Mouse (Mus musculus): ENCODE measurements around the gene Itgb1. TPM values are rescaled to one million over a fixed set of nuclear protein-coding genes. Genes with fewer than 3 reads are reported as not detected.

Itgb1 gene
- polyA plus RNA-seq, 1 experiment from 2014 or later: 416 TPM

DNA sequence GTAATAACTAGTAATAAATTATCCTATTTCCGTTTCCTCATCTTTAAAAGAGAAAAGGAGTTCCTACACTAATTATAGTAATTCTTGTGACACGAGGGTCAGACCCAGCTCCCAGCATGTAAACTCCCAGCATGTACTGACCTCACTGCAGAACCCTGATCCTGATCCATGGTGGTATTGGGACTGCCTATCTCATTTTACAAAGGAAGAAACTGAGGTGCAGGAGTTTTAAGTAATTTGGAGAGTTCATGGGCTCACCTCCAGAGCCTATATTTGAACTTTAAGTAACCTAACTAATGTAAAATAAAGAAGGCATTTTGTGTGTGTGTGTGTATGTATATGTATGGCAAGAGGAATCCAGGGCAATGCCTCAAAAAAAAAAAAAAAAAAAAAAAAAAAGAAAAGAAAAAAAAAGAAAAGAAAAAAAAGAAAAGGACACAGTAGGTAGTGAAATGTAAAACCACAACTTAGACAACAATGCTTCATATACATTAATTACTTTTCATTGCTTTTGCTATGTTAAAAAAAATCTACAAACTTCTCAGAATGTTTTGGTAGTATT is 1.1 kb downstream of the Itgb1 start:
- Histone ChIP-seq H3K4me1 (ENCODE audit: control insufficient read depth in 2 of 2, insufficient read depth in 2 of 2, low read length in 2 of 2) (peaks cover 2 to 27% of the 10 kb centered on the region in 2 experiments), H3K4me3 (ENCODE audit: control insufficient read depth in 1 of 2, insufficient read depth in 1 of 2, low read depth in 1 of 2, low read length in 2 of 2) (peak overlapping the region; percentile 73 to 88), H3K4me2 (ENCODE audit: low read length) (peak overlapping the region; percentile 66), H3K27ac (replicated peaks in 1 of 2; ENCODE audit: control insufficient read depth in 1 of 2, insufficient read depth in 1 of 2, low read depth in 2 of 2, low read length in 2 of 2) (peak overlapping the region; percentile 91 to 100), H3K27me3 (ENCODE audit: control insufficient read depth, insufficient read depth, low read length) (no peaks in the 10 kb centered on the region), H3K9me3 (ENCODE audit: control insufficient read depth, low read length) (no peaks in the 10 kb centered on the region), H3K36me3 (ENCODE audit: control insufficient read depth, insufficient read depth, low read length) (no peaks in the 10 kb centered on the region), H3K9ac (ENCODE audit: low read length) (peak overlapping the region; percentile 100)
- 0% methylated on average over 2 of the region's 2 CpGs for WGBS
- ATAC-seq (ENCODE audit: insufficient number of reproducible peaks, insufficient read depth, low FRiP score, low read depth): no peak

DNA sequence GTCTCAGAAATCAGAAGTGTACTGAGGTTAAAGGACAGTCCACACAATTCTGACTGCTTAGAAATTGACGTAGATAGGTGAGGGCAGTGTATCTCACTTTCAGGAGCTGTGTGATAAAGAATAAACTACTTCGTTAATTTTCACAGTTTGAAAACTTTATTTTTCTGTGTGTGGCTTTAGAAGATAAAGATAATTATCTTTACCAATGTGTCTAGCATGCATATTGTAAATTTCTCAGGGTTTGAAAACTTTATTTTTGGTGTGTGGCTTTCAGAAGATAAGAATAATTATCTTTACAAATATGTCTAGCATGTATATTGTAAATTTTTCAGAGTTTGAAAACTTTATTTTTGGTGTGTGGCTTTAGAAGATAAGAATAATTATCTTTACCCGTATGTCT is 3.2 kb downstream of the Itgb1 start:
- WGBS: 46% methylated on average over 3 of the region's 3 CpGs
- no peak overlapping the region; the same call in 1 of the 2 replicates for H3K9ac ChIP-seq (ENCODE audit: low read length)
- no peak overlapping the region for H3K27ac ChIP-seq (replicated peaks in 1 of 2; ENCODE audit: control insufficient read depth in 1 of 2, insufficient read depth in 1 of 2, low read depth in 2 of 2, low read length in 2 of 2)
- H3K9me3 ChIP-seq (ENCODE audit: control insufficient read depth, low read length): no peaks in the 10 kb centered on the region
- H3K4me2 ChIP-seq (ENCODE audit: low read length): peak overlapping the region; percentile 66
- H3K27me3 ChIP-seq (ENCODE audit: control insufficient read depth, insufficient read depth, low read length): no peaks in the 10 kb centered on the region
- no peaks in the 10 kb centered on the region for H3K36me3 ChIP-seq (ENCODE audit: control insufficient read depth, insufficient read depth, low read length)
- ATAC-seq (ENCODE audit: insufficient number of reproducible peaks, insufficient read depth, low FRiP score, low read depth): no peak
- H3K4me1 ChIP-seq (ENCODE audit: control insufficient read depth in 2 of 2, insufficient read depth in 2 of 2, low read length in 2 of 2): peaks cover 2 to 28% of the 10 kb centered on the region in 2 experiments
- no peak overlapping the region for H3K4me3 ChIP-seq (ENCODE audit: control insufficient read depth in 1 of 2, insufficient read depth in 1 of 2, low read depth in 1 of 2, low read length in 2 of 2)

DNA sequence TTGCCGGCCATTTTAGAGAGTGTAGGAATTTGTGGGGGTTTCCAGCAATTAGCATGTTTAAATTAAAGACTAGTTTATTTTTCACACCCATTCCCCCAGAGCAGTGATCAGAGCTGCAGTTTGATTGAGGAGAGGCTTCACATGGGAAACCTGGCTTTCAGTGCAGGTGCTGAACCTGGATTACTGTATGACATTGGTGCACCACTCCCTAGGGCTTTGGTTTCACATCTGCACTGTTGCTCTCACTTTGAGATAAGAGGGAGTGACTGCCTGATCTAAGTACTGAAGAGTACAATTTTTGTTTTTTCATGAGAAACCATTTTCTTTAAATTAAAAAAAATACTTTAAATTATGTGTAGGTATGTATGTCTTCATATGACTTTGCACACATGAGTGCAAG is 4.6 kb downstream of the Itgb1 start:
- ATAC-seq (ENCODE audit: insufficient number of reproducible peaks, insufficient read depth, low FRiP score, low read depth): no peak
- H3K27ac ChIP-seq (replicated peaks in 1 of 2; ENCODE audit: control insufficient read depth in 1 of 2, insufficient read depth in 1 of 2, low read depth in 2 of 2, low read length in 2 of 2): no peak overlapping the region; a peak in 1 of 4 replicates
- no peaks in the 10 kb centered on the region for H3K9me3 ChIP-seq (ENCODE audit: control insufficient read depth, low read length)
- peaks cover 2 to 28% of the 10 kb centered on the region in 2 experiments for H3K4me1 ChIP-seq (ENCODE audit: control insufficient read depth in 2 of 2, insufficient read depth in 2 of 2, low read length in 2 of 2)
- no peak overlapping the region for H3K4me2 ChIP-seq (ENCODE audit: low read length)
- no peak overlapping the region for H3K9ac ChIP-seq (ENCODE audit: low read length)
- H3K4me3 ChIP-seq (ENCODE audit: control insufficient read depth in 1 of 2, insufficient read depth in 1 of 2, low read depth in 1 of 2, low read length in 2 of 2): no peak overlapping the region
- H3K27me3 ChIP-seq (ENCODE audit: control insufficient read depth, insufficient read depth, low read length): no peaks in the 10 kb centered on the region
- H3K36me3 ChIP-seq (ENCODE audit: control insufficient read depth, insufficient read depth, low read length): no peaks in the 10 kb centered on the region
- WGBS: 84% methylated on average over 1 of the region's 1 CpGs

DNA sequence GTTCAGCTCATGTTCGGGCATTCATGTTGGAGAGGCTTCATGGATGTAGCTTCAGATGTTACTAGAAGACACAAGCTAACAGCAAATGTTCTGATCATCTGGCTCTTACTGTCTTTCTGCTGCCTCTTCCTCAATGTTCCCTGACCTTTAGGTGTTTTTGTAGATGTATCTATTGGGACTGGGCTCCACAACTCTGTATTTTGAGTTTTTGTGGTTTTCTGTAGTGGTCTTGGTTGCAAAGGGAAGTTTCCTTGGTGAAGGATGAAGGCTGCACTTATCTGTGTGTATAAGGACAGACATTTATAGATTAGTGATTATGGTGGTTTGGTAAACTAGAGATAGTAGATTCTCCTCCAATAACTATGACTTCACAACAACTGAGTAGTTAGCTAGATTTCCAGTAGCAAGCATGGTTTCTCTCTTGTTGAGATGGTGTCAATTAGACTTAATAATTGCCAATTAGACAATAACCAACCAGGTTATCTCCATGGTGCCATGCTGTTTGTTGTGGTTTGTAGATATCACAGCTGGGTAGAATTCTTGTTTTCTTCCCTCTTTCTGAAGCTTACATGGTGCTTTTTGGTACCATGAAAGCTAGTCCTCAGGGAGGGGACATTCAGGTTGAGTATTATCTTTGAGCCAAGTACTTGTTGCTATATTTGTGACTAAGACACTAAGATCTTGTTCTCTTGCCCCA is 11.4 kb downstream of the Itgb1 start:
- no peaks in the 10 kb centered on the region for H3K27me3 ChIP-seq (ENCODE audit: control insufficient read depth, insufficient read depth, low read length)
- no peak overlapping the region for H3K27ac ChIP-seq (replicated peaks in 1 of 2; ENCODE audit: control insufficient read depth in 1 of 2, insufficient read depth in 1 of 2, low read depth in 2 of 2, low read length in 2 of 2)
- H3K9me3 ChIP-seq (ENCODE audit: control insufficient read depth, low read length): no peaks in the 10 kb centered on the region
- peaks cover 0 to 13% of the 10 kb centered on the region in 2 experiments; a peak in 3 of 4 replicates for H3K4me1 ChIP-seq (ENCODE audit: control insufficient read depth in 2 of 2, insufficient read depth in 2 of 2, low read length in 2 of 2)
- H3K4me2 ChIP-seq (ENCODE audit: low read length): no peak overlapping the region
- no peak for ATAC-seq (ENCODE audit: insufficient number of reproducible peaks, insufficient read depth, low FRiP score, low read depth)
- 86% methylated on average over 1 of the region's 1 CpGs for WGBS
- no peaks in the 10 kb centered on the region for H3K36me3 ChIP-seq (ENCODE audit: control insufficient read depth, insufficient read depth, low read length)
- H3K9ac ChIP-seq (ENCODE audit: low read length): no peak overlapping the region
- no peak overlapping the region for H3K4me3 ChIP-seq (ENCODE audit: control insufficient read depth in 1 of 2, insufficient read depth in 1 of 2, low read depth in 1 of 2, low read length in 2 of 2)

DNA sequence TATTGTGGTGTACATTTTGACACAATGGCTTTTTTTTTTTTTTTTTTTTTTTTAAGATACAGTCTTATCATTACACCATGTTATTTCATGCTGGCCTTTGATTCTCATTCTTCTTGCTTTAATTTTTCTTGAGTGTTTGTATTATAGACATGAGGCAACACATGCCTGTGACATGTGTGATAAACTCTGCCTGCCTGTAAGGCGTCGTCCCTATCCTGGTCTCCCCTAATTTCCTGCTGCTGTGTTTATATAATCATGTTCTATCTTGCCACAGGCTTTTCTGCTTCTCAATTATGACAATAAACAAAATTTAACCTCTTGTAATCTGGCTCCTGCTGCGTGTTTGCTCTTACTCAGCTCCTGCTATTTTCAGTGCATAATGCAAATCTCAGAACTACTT is 12.5 kb downstream of the Itgb1 start:
- H3K27me3 ChIP-seq (ENCODE audit: control insufficient read depth, insufficient read depth, low read length): no peaks in the 10 kb centered on the region
- no peak overlapping the region for H3K27ac ChIP-seq (replicated peaks in 1 of 2; ENCODE audit: control insufficient read depth in 1 of 2, insufficient read depth in 1 of 2, low read depth in 2 of 2, low read length in 2 of 2)
- H3K36me3 ChIP-seq (ENCODE audit: control insufficient read depth, insufficient read depth, low read length): no peaks in the 10 kb centered on the region
- ATAC-seq (ENCODE audit: insufficient number of reproducible peaks, insufficient read depth, low FRiP score, low read depth): no peak
- peaks cover 1 to 13% of the 10 kb centered on the region in 2 experiments; a peak in 3 of 4 replicates for H3K4me1 ChIP-seq (ENCODE audit: control insufficient read depth in 2 of 2, insufficient read depth in 2 of 2, low read length in 2 of 2)
- H3K9ac ChIP-seq (ENCODE audit: low read length): no peak overlapping the region
- H3K9me3 ChIP-seq (ENCODE audit: control insufficient read depth, low read length): no peaks in the 10 kb centered on the region
- WGBS: 71% methylated on average over 3 of the region's 3 CpGs
- H3K4me3 ChIP-seq (ENCODE audit: control insufficient read depth in 1 of 2, insufficient read depth in 1 of 2, low read depth in 1 of 2, low read length in 2 of 2): no peak overlapping the region
- no peak overlapping the region for H3K4me2 ChIP-seq (ENCODE audit: low read length)

DNA sequence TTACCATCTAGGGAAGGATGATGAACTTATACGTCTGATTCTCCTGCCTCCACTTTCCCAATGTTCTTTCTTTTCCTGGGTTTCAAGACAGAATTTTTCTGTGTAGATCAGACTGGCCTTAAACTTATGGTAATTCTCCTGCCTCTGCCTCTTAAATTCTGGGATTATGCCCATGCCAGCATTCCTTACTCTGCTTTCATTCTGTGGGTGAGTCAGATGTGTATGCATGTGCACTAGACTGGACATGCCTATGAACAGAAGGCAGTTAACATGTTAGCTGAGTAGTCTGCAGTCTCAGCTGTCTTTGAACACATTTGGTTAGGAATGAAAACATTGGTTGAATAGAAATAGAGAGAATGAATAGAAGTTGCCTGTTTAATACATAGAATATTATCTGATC is 18.9 kb downstream of the Itgb1 start:
- Histone ChIP-seq H3K27ac (replicated peaks in 1 of 2; ENCODE audit: control insufficient read depth in 1 of 2, insufficient read depth in 1 of 2, low read depth in 2 of 2, low read length in 2 of 2) (no peak overlapping the region), H3K36me3 (ENCODE audit: control insufficient read depth, insufficient read depth, low read length) (peaks cover 39% of the 10 kb centered on the region), H3K4me1 (ENCODE audit: control insufficient read depth in 2 of 2, insufficient read depth in 2 of 2, low read length in 2 of 2) (peaks cover 2 to 11% of the 10 kb centered on the region in 2 experiments; a peak in 2 of 4 replicates), H3K27me3 (ENCODE audit: control insufficient read depth, insufficient read depth, low read length) (no peaks in the 10 kb centered on the region), H3K4me2 (ENCODE audit: low read length) (no peak overlapping the region), H3K9me3 (ENCODE audit: control insufficient read depth, low read length) (no peaks in the 10 kb centered on the region), H3K9ac (ENCODE audit: low read length) (no peak overlapping the region), H3K4me3 (ENCODE audit: control insufficient read depth in 1 of 2, insufficient read depth in 1 of 2, low read depth in 1 of 2, low read length in 2 of 2) (no peak overlapping the region)
- no peak for ATAC-seq (ENCODE audit: insufficient number of reproducible peaks, insufficient read depth, low FRiP score, low read depth)
- 90% methylated on average over 1 of the region's 1 CpGs for WGBS

DNA sequence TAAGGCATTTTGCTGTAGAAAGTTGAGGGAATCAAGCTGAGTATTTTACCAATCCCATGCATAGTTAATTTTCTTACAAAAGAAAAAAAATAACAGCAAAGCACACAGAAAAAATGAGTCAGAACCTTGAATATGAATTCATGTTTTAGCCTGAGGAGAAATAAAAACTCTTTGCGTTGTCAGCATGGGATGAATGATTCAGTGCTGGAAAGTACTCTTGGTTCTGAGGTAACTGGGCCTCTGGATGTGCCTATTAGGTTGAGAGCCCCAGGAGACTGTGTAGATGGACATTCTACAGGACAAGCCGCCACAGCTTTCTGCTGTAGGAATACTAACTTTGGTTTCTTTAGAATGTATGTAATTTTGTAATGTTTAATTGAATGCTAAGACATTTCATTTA is 19.4 kb downstream of the Itgb1 start:
- H3K4me3 ChIP-seq (ENCODE audit: control insufficient read depth in 1 of 2, insufficient read depth in 1 of 2, low read depth in 1 of 2, low read length in 2 of 2): no peak overlapping the region
- H3K27ac ChIP-seq (replicated peaks in 1 of 2; ENCODE audit: control insufficient read depth in 1 of 2, insufficient read depth in 1 of 2, low read depth in 2 of 2, low read length in 2 of 2): no peak overlapping the region
- H3K9ac ChIP-seq (ENCODE audit: low read length): no peak overlapping the region
- peaks cover 2 to 11% of the 10 kb centered on the region in 2 experiments; a peak in 2 of 4 replicates for H3K4me1 ChIP-seq (ENCODE audit: control insufficient read depth in 2 of 2, insufficient read depth in 2 of 2, low read length in 2 of 2)
- WGBS: 87% methylated on average over 2 of the region's 2 CpGs
- H3K4me2 ChIP-seq (ENCODE audit: low read length): no peak overlapping the region
- H3K36me3 ChIP-seq (ENCODE audit: control insufficient read depth, insufficient read depth, low read length): peaks cover 43% of the 10 kb centered on the region
- H3K9me3 ChIP-seq (ENCODE audit: control insufficient read depth, low read length): no peaks in the 10 kb centered on the region
- ATAC-seq (ENCODE audit: insufficient number of reproducible peaks, insufficient read depth, low FRiP score, low read depth): no peak
- no peaks in the 10 kb centered on the region for H3K27me3 ChIP-seq (ENCODE audit: control insufficient read depth, insufficient read depth, low read length)

Data from heart, embryonic 14.5 days (tissue).